Mouse (Mus musculus): ENCODE measurements around the gene Tmem178b. TPM values are rescaled to one million over a fixed set of nuclear protein-coding genes. Genes with fewer than 3 reads are reported as not detected.

Gene Tmem178b
- polyA plus RNA-seq, 1 experiment from 2014 or later = not detected

DNA sequence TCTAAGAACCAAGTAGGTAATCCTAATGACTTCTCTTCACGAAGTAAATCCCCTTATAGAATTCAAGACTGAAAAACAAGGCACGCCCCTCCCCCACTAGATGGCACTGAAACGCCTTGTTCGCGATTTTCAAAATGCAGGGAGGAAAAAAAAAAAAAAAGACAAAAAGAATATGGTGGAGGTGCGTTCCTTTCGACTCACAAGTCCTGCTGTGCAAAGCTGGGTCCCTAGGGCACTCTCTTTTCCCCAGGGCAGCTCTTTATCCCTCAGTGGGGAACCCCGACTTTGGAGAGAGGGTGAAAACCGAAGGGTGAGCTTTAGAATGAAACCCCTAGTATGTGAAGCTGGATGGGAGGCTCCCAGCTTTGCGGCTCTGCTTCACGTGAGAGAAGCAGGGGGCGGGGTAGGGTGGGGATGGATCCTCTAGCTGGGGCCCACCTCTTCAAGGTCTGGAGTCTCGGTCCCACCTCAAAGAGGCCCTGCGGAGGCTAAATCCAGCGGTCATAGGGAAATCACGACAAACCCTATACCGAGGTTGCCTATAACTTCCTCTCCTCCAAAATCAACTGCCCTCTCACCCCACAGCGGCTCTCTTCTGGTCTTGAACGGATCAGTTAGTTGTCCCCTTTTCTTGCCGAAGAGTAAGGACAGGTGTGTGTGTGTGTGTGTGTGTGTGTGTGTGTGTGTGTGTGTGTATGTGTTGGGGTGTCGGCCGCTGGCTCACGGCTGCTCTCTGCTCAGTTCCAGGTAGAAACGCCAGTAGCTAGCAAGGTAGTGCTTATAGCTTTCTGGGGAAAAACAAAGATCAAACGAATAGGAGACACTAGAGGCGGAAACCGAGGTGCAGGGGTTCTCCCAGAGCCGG, 2.6 kb upstream of the Tmem178b start:
- DNase-seq (no peak), ATAC-seq (no peak)
- H3K9ac ChIP-seq (replicated peaks) = no peak overlapping the region
- H3K27me3 ChIP-seq (ENCODE audit: insufficient read depth, low read length) = peaks cover 53% of the 10 kb centered on the region
- no peak overlapping the region for H3K27ac ChIP-seq (ENCODE audit: low read depth)
- peak overlapping the region; percentile 63; the same call in 1 of the 2 replicates for H3K4me2 ChIP-seq (ENCODE audit: low read depth, low read length)
- WGBS (ENCODE audit: insufficient replicate concordance) = 2% methylated on average over 28 of the region's 28 CpGs
- peaks cover 15% of the 10 kb centered on the region for H3K4me1 ChIP-seq (ENCODE audit: insufficient read depth)
- no peak overlapping the region; the same call in 1 of the 2 replicates for H3K4me3 ChIP-seq (ENCODE audit: low read depth, low read length)
- H3K36me3 ChIP-seq (replicated peaks; ENCODE audit: insufficient read depth, low read length) = no peaks in the 10 kb centered on the region
- no peaks in the 10 kb centered on the region for H3K9me3 ChIP-seq (ENCODE audit: low read length)
- TF ChIP-seq CTCF (IDR thresholded peaks at IDR 0.05; ENCODE audit: low read depth) (peak; percentile 16; the same call in 1 of the 2 replicates), EP300 (IDR thresholded peaks at IDR 0.05; ENCODE audit: low read depth) (no peak)

DNA sequence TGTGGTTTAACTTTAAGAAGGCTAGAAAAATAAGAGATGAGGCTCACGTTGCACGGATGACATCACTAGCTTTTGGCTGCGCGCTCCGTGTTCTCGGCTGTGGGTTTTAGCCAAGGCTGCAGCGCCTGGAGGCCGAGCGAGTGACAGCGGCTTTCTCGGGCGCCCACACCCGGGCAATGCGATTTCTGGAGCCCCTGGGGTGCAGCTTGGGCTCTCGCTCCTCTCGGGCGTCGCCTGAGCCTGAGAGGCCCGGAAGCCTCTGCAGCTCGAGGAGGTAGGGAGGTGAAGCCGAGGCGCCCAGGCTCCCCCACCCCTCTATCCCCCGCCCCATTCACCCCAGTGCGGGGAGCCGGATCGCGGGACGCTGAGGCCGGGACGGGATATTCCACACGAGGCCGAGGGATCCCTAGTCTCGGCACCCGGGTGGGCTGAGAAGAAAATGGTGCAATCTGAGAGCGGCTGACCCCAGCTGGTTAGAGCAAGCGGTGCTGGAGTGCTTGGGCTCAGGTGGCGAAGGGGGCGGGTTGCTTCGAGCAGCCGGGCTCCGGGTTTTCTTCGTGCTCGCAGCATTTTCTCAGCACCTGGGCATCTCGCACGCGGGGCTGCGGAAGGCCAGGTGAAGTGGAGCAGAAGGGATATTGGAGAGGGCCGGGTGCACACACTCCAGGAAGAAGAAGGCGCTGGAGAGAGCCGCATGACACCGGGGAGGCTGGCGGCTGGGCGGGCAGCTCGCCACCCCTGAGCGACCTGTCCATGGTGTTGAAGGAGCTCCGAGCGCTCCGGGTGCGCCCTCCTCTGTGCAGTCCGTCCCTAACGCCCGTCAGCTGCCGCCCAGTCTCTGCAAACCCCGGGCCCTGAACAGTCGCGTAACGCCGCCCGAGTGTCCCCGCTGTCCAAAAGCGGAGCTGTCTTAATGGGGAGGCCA, 1.4 kb upstream of the Tmem178b start:
- Histone ChIP-seq H3K9ac (replicated peaks) (no peak overlapping the region), H3K27ac (ENCODE audit: low read depth) (no peak overlapping the region), H3K27me3 (ENCODE audit: insufficient read depth, low read length) (peaks cover 53% of the 10 kb centered on the region), H3K36me3 (replicated peaks; ENCODE audit: insufficient read depth, low read length) (no peaks in the 10 kb centered on the region), H3K9me3 (ENCODE audit: low read length) (no peaks in the 10 kb centered on the region), H3K4me2 (ENCODE audit: low read depth, low read length) (peak overlapping the region; percentile 63), H3K4me1 (ENCODE audit: insufficient read depth) (peaks cover 15% of the 10 kb centered on the region), H3K4me3 (ENCODE audit: low read depth, low read length) (peak overlapping the region; percentile 32)
- under 1% methylated on average over 70 of the region's 71 CpGs for WGBS (ENCODE audit: insufficient replicate concordance)
- ATAC-seq (0 out of 2 replicates have a peak, but pooled peaks have one; percentile 35), DNase-seq (peak; percentile 45)
- TF ChIP-seq CTCF (IDR thresholded peaks at IDR 0.05; ENCODE audit: low read depth) (no peak), EP300 (IDR thresholded peaks at IDR 0.05; ENCODE audit: low read depth) (no peak)

DNA sequence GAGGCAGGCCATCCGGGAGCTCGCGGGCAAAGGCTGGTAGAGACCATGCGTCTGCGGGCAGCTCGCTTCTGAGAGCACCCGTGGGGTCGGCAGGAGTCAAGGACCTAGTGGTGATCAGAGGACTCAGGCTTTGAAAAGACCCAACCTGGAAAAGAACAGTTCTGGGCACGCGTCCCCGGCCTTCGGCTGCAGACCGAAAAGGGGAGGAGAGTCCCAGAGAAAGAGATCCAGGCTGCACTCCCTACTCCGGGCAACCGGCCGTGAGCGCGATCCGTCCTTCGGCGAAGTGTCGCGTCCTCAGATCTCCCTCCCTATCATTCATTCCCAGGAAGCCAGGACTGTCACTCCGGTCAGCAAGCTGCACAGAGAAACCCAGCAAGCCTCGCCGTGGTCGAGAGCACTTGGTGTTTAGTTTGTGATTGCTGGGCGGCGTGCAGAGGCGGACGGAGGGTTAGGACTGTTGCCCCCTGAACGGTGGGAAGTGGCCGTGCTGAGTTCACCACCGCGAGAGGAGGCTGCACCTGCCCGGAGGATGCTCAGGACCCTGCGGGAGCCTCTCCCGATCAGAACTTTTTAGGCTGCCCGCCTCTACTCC, 668 bp upstream of the Tmem178b start:
- no peak for ATAC-seq
- Histone ChIP-seq H3K4me1 (ENCODE audit: insufficient read depth) (peaks cover 15% of the 10 kb centered on the region), H3K4me2 (ENCODE audit: low read depth, low read length) (peak overlapping the region; percentile 63), H3K9me3 (ENCODE audit: low read length) (no peaks in the 10 kb centered on the region), H3K27ac (ENCODE audit: low read depth) (no peak overlapping the region), H3K36me3 (replicated peaks; ENCODE audit: insufficient read depth, low read length) (no peaks in the 10 kb centered on the region), H3K27me3 (ENCODE audit: insufficient read depth, low read length) (peaks cover 53% of the 10 kb centered on the region), H3K4me3 (ENCODE audit: low read depth, low read length) (peak overlapping the region; percentile 32), H3K9ac (replicated peaks) (no peak overlapping the region)
- peak; percentile 15 for DNase-seq
- 2% methylated on average over 39 of the region's 39 CpGs for WGBS (ENCODE audit: insufficient replicate concordance)
- TF ChIP-seq EP300 (IDR thresholded peaks at IDR 0.05; ENCODE audit: low read depth) (no peak), CTCF (IDR thresholded peaks at IDR 0.05; ENCODE audit: low read depth) (no peak)

DNA sequence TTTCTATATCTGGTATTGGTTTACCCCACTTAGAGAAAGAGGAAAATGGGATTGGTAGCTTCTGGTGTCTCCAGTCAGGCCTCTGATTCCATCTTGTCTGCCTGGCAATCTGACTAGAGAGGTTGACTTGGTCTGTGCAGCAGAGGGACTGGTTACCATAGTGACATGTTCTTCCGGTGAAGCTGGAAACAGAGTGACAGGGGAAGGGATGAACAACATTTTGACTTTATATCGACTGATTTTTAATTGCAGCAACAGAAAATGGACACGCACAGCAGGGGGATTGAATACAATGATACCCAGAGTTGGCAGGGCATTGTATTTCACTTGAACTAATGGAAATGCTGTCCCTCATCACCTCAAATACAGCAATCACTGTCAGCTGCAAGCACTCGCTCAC, 2.1 kb downstream of the Tmem178b start:
- WGBS (ENCODE audit: insufficient replicate concordance) = 57% methylated on average over 4 of the region's 4 CpGs
- Histone ChIP-seq H3K4me1 (ENCODE audit: insufficient read depth) (peaks cover 15% of the 10 kb centered on the region), H3K36me3 (replicated peaks; ENCODE audit: insufficient read depth, low read length) (no peaks in the 10 kb centered on the region), H3K4me3 (ENCODE audit: low read depth, low read length) (no peak overlapping the region), H3K9me3 (ENCODE audit: low read length) (no peaks in the 10 kb centered on the region), H3K27ac (ENCODE audit: low read depth) (no peak overlapping the region), H3K4me2 (ENCODE audit: low read depth, low read length) (no peak overlapping the region), H3K27me3 (ENCODE audit: insufficient read depth, low read length) (peaks cover 46% of the 10 kb centered on the region), H3K9ac (replicated peaks) (no peak overlapping the region)
- TF ChIP-seq CTCF (IDR thresholded peaks at IDR 0.05; ENCODE audit: low read depth) (no peak), EP300 (IDR thresholded peaks at IDR 0.05; ENCODE audit: low read depth) (no peak)
- no peak for DNase-seq
- ATAC-seq = no peak

DNA sequence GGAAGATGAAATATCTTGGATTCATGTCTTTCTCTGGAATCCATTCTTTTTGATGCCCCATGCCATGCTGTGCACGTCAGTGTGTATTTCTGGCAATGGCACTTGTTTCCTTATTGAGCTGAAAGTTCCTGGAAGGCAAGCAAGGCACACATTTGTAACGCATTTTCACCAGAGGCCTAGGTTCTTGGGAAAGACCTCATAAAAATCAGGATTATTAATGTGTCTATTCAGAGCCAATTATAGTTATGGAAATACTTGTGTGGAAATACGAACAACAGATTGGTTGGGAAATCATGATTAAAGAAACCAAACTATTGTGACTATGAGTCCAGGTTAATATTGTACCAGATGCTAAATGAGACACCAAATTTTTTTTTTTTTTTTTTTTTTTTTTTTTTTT, 3.4 kb downstream of the Tmem178b start:
- H3K4me2 ChIP-seq (ENCODE audit: low read depth, low read length) = no peak overlapping the region
- H3K4me3 ChIP-seq (ENCODE audit: low read depth, low read length) = no peak overlapping the region
- H3K4me1 ChIP-seq (ENCODE audit: insufficient read depth) = peaks cover 9% of the 10 kb centered on the region
- peaks cover 33% of the 10 kb centered on the region for H3K27me3 ChIP-seq (ENCODE audit: insufficient read depth, low read length)
- ATAC-seq = no peak
- H3K9ac ChIP-seq (replicated peaks) = no peak overlapping the region
- WGBS (ENCODE audit: insufficient replicate concordance) = 69% methylated on average over 3 of the region's 3 CpGs
- H3K27ac ChIP-seq (ENCODE audit: low read depth) = no peak overlapping the region
- no peak for TF ChIP-seq EP300 (IDR thresholded peaks at IDR 0.05; ENCODE audit: low read depth)
- no peak for TF ChIP-seq CTCF (IDR thresholded peaks at IDR 0.05; ENCODE audit: low read depth)
- no peaks in the 10 kb centered on the region for H3K9me3 ChIP-seq (ENCODE audit: low read length)
- no peaks in the 10 kb centered on the region for H3K36me3 ChIP-seq (replicated peaks; ENCODE audit: insufficient read depth, low read length)
- DNase-seq = no peak
